Mouse (Mus musculus) bone marrow, adult 2 months (tissue): ENCODE measurements around the gene Cdk14.

Experiments
- CTCF ChIP-seq: fragments of 200-500 bp; IDR thresholded peaks from 2 replicates; pipeline ENCODE4 v1.5.1; 2011; ENCODE audit warnings: low read length, control low read depth; ENCODE audit not compliant: control insufficient read depth, insufficient read depth
- POLR2A ChIP-seq: fragments of 200-500 bp; IDR thresholded peaks from 2 replicates; pipeline ENCODE4 v1.6.1; 2011; ENCODE audit warnings: low read depth, mild to moderate bottlenecking, control low read depth, low read length, borderline replicate concordance; ENCODE audit not compliant: control insufficient read depth

DNA sequence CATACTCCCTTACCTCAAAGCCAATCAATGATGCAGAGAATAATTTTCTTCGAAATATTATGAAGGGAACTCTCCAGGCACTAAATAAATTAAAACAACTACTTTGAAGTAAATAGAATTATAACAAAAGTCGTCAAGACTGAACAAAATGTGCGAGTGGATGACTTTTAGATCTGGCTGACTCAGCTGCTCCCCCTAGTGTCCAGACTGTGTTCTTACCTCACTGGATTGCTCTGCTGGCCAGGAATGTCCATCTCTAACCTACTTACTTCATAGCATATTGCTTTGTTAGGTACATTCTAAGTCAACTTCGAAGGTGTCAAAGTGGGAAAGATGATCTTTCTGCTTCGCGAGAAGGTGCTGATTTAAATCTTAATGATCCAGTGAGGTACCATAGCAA is 501.7 kb downstream of the Cdk14 start:
- TF ChIP-seq CTCF (peak; percentile 66), POLR2A (no peak)
